Mouse (Mus musculus) stomach, embryonic 16.5 days (tissue): Measurements from ENCODE around the gene Pdp2. TPM values are rescaled to one million over a fixed set of nuclear protein-coding genes. Genes with fewer than 3 reads are reported as not detected.

ENCODE experiments used
- ATAC-seq: fragments of 200-750 bp; cut with Nextera tagmentation; 2 replicates; pipeline ENCODE4 v1.8.0; 2017; ENCODE audit warnings: moderate number of reproducible peaks, moderate TSS enrichment; ENCODE audit not compliant: insufficient read depth, low FRiP score
- H3K27ac ChIP-seq: fragments of 300-500 bp; sonication (generic); 2 replicates; pipeline ENCODE4 v1.5.1; 2014; ENCODE audit warnings: low read length
- H3K27me3 ChIP-seq: fragments of 300-500 bp; sonication (generic); 2 replicates; pipeline ENCODE4 v1.6.1; 2014; ENCODE audit warnings: low read length, control low read depth, mixed read lengths; ENCODE audit not compliant: control insufficient read depth, insufficient read depth
- H3K36me3 ChIP-seq: fragments of 300-500 bp; sonication (generic); 2 replicates; pipeline ENCODE4 v1.6.1; 2014; ENCODE audit warnings: low read length; ENCODE audit not compliant: control insufficient read depth, insufficient read depth
- H3K4me1 ChIP-seq: fragments of 300-500 bp; sonication (generic); 2 replicates; pipeline ENCODE4 v1.6.1; 2014; ENCODE audit warnings: low read length, control low read depth, mixed read lengths; ENCODE audit not compliant: control insufficient read depth, insufficient read depth
- H3K4me2 ChIP-seq: fragments of 300-500 bp; sonication (generic); 2 replicates; pipeline ENCODE4 v1.6.1; 2014; ENCODE audit warnings: low read depth, low read length, mixed read lengths
- H3K4me3 ChIP-seq: fragments of 300-500 bp; sonication (generic); replicated peaks from 2 replicates; pipeline ENCODE4 v1.5.1; 2014; ENCODE audit warnings: mild to moderate bottlenecking, low read length
- H3K9ac ChIP-seq: fragments of 300-500 bp; sonication (generic); 2 replicates; pipeline ENCODE4 v1.6.1; 2014; ENCODE audit warnings: low read length
- H3K9me3 ChIP-seq: fragments of 300-500 bp; sonication (generic); replicated peaks from 2 replicates; pipeline ENCODE4 v1.6.1; 2016; ENCODE audit warnings: low read length, control low read depth; ENCODE audit not compliant: control insufficient read depth
- WGBS: fragments of 180-500 bp; shearing (Covaris S2); extraction: QIAGEN DNeasy Blood & Tissue Kit; methylation state at CpG from one replicate; pipeline ENCODE4 v1.1.7; 2014; 5-methylcytosine and 5-hydroxymethylcytosine counted together
- polyA plus RNA-seq: library from polyadenylated mRNA; unstranded; fragments of >200 nt; fragmentation: Nextera tagmentation; extraction: Ambion mirVana; gene quantifications from 2 replicates; pipeline ENCODE4 v1.2.1, GENCODE M21; 2015

Pdp2 gene
- polyA plus RNA-seq, 1 experiment from 2014 or later, result 13.3 TPM

DNA sequence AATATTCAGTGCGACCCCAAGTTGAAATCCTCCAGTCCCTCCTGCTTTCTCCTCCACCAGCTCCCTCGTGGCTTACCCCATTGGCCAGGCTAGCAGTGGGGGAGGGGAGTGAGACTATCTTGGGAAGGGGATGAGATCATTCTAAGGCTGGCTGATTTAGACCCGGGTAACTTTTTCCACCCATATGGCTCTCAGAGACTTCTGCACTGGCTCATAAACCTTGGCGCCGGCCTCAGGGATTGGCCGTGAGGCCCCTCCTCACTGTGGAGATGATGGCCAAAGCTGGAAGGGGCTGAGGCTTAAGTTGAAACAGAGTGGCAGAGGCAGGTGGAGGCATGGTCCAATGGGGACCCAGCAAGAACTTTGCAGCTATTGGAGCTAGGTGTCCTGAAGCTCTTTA, 15.1 kb downstream of the Pdp2 start:
- peak; percentile 50; the same call in 1 of the 2 replicates for ATAC-seq
- peak overlapping the region; percentile 19; the same call in 1 of the 2 replicates for H3K27ac ChIP-seq
- no peak overlapping the region for H3K9ac ChIP-seq
- H3K27me3 ChIP-seq, result no peaks in the 10 kb centered on the region
- no peak overlapping the region for H3K4me3 ChIP-seq
- H3K9me3 ChIP-seq, result no peaks in the 10 kb centered on the region
- H3K4me2 ChIP-seq, result no peak overlapping the region
- peaks cover 4% of the 10 kb centered on the region for H3K4me1 ChIP-seq
- WGBS, result 38% methylated on average over 6 of the region's 6 CpGs
- H3K36me3 ChIP-seq, result no peaks in the 10 kb centered on the region

DNA sequence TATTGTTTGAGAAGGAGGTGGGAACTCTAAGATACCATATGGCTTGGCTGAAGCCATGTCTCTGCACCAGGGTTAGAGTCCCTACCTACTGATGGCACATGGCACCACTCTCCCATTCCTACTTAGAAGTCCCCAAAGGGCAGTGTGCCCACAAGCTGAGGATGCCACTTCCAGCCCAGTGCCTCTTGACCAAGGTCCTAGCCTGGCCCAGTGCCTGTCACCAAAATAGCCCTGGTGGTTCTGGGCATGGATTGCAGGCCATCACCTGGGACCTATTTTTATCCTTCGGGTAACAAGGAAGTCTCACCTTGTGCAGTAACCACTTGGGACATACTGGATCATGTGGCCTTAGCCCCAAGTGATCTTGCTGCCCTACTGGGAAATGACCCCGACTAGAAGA, 16.7 kb downstream of the Pdp2 start:
- no peak for ATAC-seq
- H3K9me3 ChIP-seq, result no peaks in the 10 kb centered on the region
- WGBS, result 82% methylated on average over 2 of the region's 2 CpGs

DNA sequence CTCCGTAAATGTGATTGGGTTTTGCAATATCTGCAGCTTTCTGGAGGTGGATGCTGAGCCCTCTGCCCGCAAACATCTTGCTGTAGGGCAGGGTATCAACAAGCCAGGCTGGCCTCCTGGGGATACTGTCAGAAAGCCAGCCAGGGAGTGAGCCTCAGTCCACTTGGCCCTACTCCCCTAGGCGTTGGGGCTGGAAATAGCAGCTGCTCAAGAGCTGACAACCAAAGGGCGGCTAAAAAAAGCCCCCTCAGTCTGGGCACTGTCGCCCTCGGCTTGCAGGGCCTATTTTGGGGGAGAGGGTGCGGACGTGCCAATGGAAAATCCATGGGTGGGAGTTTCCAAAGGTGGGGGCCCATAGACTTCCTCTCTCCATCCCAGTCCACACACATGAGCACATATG, 18.0 kb downstream of the Pdp2 start:
- no peaks in the 10 kb centered on the region for H3K27me3 ChIP-seq
- no peak overlapping the region for H3K9ac ChIP-seq
- no peak overlapping the region for H3K4me2 ChIP-seq
- H3K36me3 ChIP-seq, result no peaks in the 10 kb centered on the region
- no peak overlapping the region for H3K4me3 ChIP-seq
- no peaks in the 10 kb centered on the region for H3K9me3 ChIP-seq
- ATAC-seq, result no peak
- no peak overlapping the region for H3K27ac ChIP-seq
- WGBS, result 71% methylated on average over 8 of the region's 8 CpGs
- H3K4me1 ChIP-seq, result no peaks in the 10 kb centered on the region

More for the DNA sequence above, 16.7 kb downstream of the Pdp2 start:
- H3K9ac ChIP-seq, result no peak overlapping the region
- no peaks in the 10 kb centered on the region for H3K4me1 ChIP-seq
- no peak overlapping the region for H3K4me3 ChIP-seq
- no peaks in the 10 kb centered on the region for H3K27me3 ChIP-seq
- no peak overlapping the region for H3K27ac ChIP-seq
- no peak overlapping the region for H3K4me2 ChIP-seq
- H3K36me3 ChIP-seq, result no peaks in the 10 kb centered on the region

- 66% methylated on average over 12 of the region's 12 CpGs for WGBS
- Histone ChIP-seq H3K27ac (no peak overlapping the region), H3K4me1 (no peaks in the 10 kb centered on the region), H3K9ac (no peak overlapping the region), H3K4me2 (no peak overlapping the region), H3K9me3 (no peaks in the 10 kb centered on the region), H3K4me3 (no peak overlapping the region), H3K27me3 (no peaks in the 10 kb centered on the region), H3K36me3 (no peaks in the 10 kb centered on the region)
- no peak for ATAC-seq
Observed at GRCm38 (mm10) chr8:104610185-104610766, 19.0 kb downstream of the Pdp2 start.

DNA sequence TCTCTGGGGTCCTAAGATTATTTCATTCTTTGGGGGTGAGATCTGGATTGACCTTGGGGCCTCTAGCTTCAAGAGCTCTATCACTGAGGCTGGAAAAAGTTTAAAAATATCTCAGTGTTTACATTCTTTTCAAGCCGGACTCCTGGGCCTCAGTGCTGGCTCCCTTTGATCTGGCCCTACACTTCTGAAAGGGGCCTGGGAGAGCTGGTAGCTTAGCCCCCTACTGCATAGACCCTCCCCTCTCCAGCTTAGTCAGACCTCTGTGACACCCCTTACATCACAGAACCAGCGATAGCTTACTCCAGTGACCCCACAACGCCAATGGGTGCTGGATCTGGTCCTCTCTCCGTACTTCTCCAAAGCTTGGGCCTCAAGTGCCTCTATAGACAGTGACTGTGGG, 20.4 kb downstream of the Pdp2 start:
- Histone ChIP-seq H3K4me2 (no peak overlapping the region), H3K36me3 (no peaks in the 10 kb centered on the region), H3K4me3 (no peak overlapping the region), H3K9ac (no peak overlapping the region), H3K27ac (peak overlapping the region; percentile 23; the same call in 1 of the 2 replicates), H3K27me3 (no peaks in the 10 kb centered on the region), H3K4me1 (no peaks in the 10 kb centered on the region), H3K9me3 (no peaks in the 10 kb centered on the region)
- peak; percentile 41; the same call in 1 of the 2 replicates for ATAC-seq
- 32% methylated on average over 4 of the region's 4 CpGs for WGBS

DNA sequence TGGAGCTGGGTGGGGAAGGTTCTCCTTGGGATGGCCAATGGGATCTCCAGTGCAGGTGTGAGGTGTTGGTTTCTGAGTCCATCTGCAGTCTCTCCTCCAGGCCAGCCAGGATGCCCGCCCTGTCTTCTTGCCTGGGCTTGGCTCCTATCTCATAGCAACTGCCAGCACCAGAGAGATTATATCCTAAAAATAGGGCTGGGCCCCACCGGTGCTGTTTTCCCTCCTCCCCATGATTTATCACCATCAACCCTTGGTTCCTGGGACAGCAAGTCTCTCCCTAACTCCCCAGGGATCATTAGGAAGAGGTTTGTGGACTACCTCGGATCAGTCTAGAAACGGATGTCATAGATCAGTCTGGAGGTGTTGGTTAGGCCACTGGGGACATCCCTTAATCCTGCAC, 21.9 kb downstream of the Pdp2 start:
- no peaks in the 10 kb centered on the region for H3K9me3 ChIP-seq
- H3K27ac ChIP-seq, result no peak overlapping the region
- H3K4me2 ChIP-seq, result no peak overlapping the region
- H3K4me1 ChIP-seq, result no peaks in the 10 kb centered on the region
- ATAC-seq, result no peak
- WGBS, result 66% methylated on average over 4 of the region's 4 CpGs
- no peak overlapping the region for H3K4me3 ChIP-seq
- H3K36me3 ChIP-seq, result no peaks in the 10 kb centered on the region
- H3K9ac ChIP-seq, result no peak overlapping the region
- no peaks in the 10 kb centered on the region for H3K27me3 ChIP-seq

GRCm38 (mm10) chr8:104620765-104621164, 29.5 kb downstream of the Pdp2 start:
- Histone ChIP-seq H3K36me3 (no peaks in the 10 kb centered on the region), H3K4me1 (no peaks in the 10 kb centered on the region), H3K4me3 (no peak overlapping the region), H3K9ac (no peak overlapping the region), H3K27me3 (no peaks in the 10 kb centered on the region), H3K4me2 (no peak overlapping the region), H3K27ac (no peak overlapping the region), H3K9me3 (no peaks in the 10 kb centered on the region)
- ATAC-seq, result no peak
- 69% methylated on average over 5 of the region's 5 CpGs for WGBS

DNA sequence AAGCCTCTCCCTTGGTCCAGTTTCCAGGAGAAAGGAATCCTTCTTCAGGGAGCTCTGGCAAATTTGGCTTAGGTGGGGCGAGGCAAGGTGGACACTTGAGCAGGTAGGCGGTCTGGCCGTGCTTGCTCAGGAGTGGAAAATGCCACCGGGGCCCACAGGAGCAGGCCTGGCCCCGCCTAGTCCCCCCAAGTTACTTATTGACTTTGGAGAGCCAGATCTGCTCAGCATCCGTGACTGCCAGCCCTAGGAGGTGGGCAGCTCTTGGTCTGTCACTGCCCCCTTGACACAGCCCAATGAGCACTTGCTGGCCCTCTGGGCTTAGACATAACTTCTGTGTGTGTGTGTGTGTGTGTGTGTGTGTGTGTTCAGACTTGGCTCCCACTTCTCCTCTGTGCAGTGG, 32.9 kb downstream of the Pdp2 start, which contains the start of gene Cdh16:
Gene Cdh16, minus strand, starts transcription at position 236 of the 400 bp plus-strand sequence.
- H3K9ac ChIP-seq, result no peak within 1 kb of the TSS
- no peak within 1 kb of the TSS for H3K27ac ChIP-seq
- 54% methylated on average over 6 of the region's 6 CpGs for WGBS
- H3K27me3 ChIP-seq, result no peaks in the 10 kb centered on the region
- H3K9me3 ChIP-seq, result no peaks in the 10 kb centered on the region
- no peaks in the 10 kb centered on the region for H3K36me3 ChIP-seq
- no peak within 1 kb of the TSS for H3K4me2 ChIP-seq
- H3K4me3 ChIP-seq, result no peak within 1 kb of the TSS
- ATAC-seq, result no peak
- H3K4me1 ChIP-seq, result no peaks in the 10 kb centered on the region

- H3K9me3 ChIP-seq, result no peaks in the 10 kb centered on the region
- ATAC-seq, result no peak
Observed at GRCm38 (mm10) chr8:104627065-104627740, 36.0 kb downstream of the Pdp2 start.

More at GRCm38 (mm10) chr8:104627065-104627740, 36.0 kb downstream of the Pdp2 start:
- Histone ChIP-seq H3K4me3 (no peak overlapping the region), H3K9ac (no peak overlapping the region), H3K27ac (no peak overlapping the region), H3K4me2 (no peak overlapping the region), H3K4me1 (peaks cover 10% of the 10 kb centered on the region; the same call in 1 of the 2 replicates), H3K27me3 (peaks cover 8% of the 10 kb centered on the region; the same call in 1 of the 2 replicates), H3K36me3 (no peaks in the 10 kb centered on the region)
- 73% methylated on average over 4 of the region's 4 CpGs for WGBS
